Mouse (Mus musculus) C2C12 (cell line): ENCODE data around the gene Il20rb. TPM values are rescaled to one million over a fixed set of nuclear protein-coding genes. Genes with fewer than 3 reads are reported as not detected.

ENCODE experiments used
- H3K27me3 ChIP-seq: one replicate; pipeline ENCODE4 v1.6.1; 2011; ENCODE audit not compliant: control insufficient read depth, insufficient read depth, insufficient read length
- H3K36me3 ChIP-seq: one replicate; pipeline ENCODE4 v1.6.1; 2011; ENCODE audit not compliant: control insufficient read depth, insufficient read depth
- H3K4me3 ChIP-seq: one replicate; pipeline ENCODE4 v1.5.1; 2011; ENCODE audit warnings: mild to moderate bottlenecking, control low read depth; ENCODE audit not compliant: poor library complexity, insufficient read depth, severe bottlenecking
- H3K79me2 ChIP-seq: one replicate; pipeline ENCODE4 v1.6.1; 2011; ENCODE audit not compliant: control insufficient read depth, insufficient read depth
- H3K79me3 ChIP-seq: one replicate; pipeline ENCODE4 v1.6.1; 2011; ENCODE audit warnings: low read depth, control low read depth
- H3ac ChIP-seq: one replicate; pipeline ENCODE3; 2011; ENCODE audit warnings: low read depth; ENCODE audit not compliant: control insufficient read depth, insufficient read length
- CEBPB ChIP-seq: IDR thresholded peaks from one replicate; pipeline ENCODE4 v1.6.1; 2011; ENCODE audit warnings: low read depth, mild to moderate bottlenecking, control low read depth, moderate library complexity
- CTCF ChIP-seq: IDR thresholded peaks from one replicate; pipeline ENCODE4 v1.5.1; 2011; ENCODE audit not compliant: control insufficient read depth, insufficient read depth, insufficient read length
- FOSL1 ChIP-seq: IDR thresholded peaks from one replicate; pipeline ENCODE4 v1.8.0; 2011; ENCODE audit warnings: mild to moderate bottlenecking, low read length; ENCODE audit not compliant: poor library complexity, insufficient read depth, severe bottlenecking
- MAX ChIP-seq: IDR thresholded peaks from one replicate; pipeline ENCODE4 v1.6.1; 2011; ENCODE audit warnings: mild to moderate bottlenecking, control low read depth
- MYOD1 ChIP-seq: IDR thresholded peaks from one replicate; pipeline ENCODE4 v1.6.1; 2011; ENCODE audit warnings: low read depth; ENCODE audit not compliant: control insufficient read depth, insufficient read length
- MYOG ChIP-seq: IDR thresholded peaks from one replicate; pipeline ENCODE4 v1.6.1; 2011; ENCODE audit not compliant: control insufficient read depth, insufficient read length; ENCODE audit errors: extremely low read depth
- USF1 ChIP-seq: IDR thresholded peaks from one replicate; pipeline ENCODE4 v1.6.1; 2011; ENCODE audit warnings: low read depth, mild to moderate bottlenecking, control low read depth, moderate library complexity
- polyA plus RNA-seq: library from polyadenylated mRNA; unstranded; fragments of >200 nt; fragmentation: generic; extraction: Trizol; gene quantifications from one replicate; pipeline ENCODE4 v1.2.1, GENCODE M21; 2012; ENCODE audit warnings: missing spikeins

Il20rb gene
- polyA plus RNA-seq, 1 experiment = 0.35 TPM

DNA sequence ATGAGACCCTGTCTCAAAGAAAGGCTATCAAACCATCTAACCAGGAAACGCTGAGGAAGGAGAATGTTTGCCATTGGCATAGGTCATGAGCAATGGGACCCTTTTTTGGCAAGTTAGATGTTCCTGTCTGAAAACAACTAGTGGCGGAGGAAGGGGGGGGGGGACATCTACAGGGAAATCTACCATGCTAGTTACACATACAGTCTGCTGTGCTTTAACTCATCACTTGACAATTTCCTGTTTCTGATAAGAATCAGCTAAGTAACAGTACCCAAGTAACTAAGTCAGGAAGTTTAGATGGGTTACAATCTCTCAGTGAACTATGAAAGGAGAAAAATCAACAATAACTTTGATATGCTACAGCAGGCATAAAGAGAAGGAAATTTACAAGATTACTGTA is 35.4 kb upstream of the Il20rb start:
- Histone ChIP-seq H3K79me3 (peaks cover 64% of the 10 kb centered on the region), H3K79me2 (peaks cover 72% of the 10 kb centered on the region), H3K27me3 (no peaks in the 10 kb centered on the region), H3ac (no peak overlapping the region), H3K4me3 (no peak overlapping the region), H3K36me3 (no peaks in the 10 kb centered on the region)
- TF ChIP-seq FOSL1 (no peak), CEBPB (no peak)

DNA sequence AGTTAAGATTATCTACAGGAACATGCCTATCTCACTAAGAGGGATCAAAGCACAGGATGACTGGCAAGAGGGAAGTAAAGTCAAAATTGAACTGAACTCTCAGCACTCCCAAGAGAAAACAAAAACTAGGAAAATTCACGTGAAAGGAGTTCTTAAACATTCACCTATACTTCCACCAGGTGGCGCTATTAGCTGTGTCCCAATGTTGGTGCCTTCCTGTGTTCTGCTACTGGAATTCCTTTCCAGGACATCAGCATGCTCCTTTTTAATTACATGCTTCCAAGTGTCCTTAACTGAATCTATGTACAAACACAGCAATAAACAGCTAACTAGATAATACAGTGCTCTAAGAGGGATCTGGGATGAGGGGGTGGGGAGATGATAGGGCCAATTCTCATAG is 34.0 kb upstream of the Il20rb start:
- Histone ChIP-seq H3K36me3 (no peaks in the 10 kb centered on the region), H3K79me2 (peaks cover 70% of the 10 kb centered on the region), H3K79me3 (peaks cover 57% of the 10 kb centered on the region), H3ac (no peak overlapping the region), H3K4me3 (no peak overlapping the region), H3K27me3 (no peaks in the 10 kb centered on the region)
- TF ChIP-seq CTCF (peak; percentile 8), MYOD1 (no peak)

GRCm38 (mm10) chr9:100520012-100520411 is 33.4 kb upstream of the Il20rb start:
- no peak for TF ChIP-seq MYOD1
- H3K27me3 ChIP-seq = no peaks in the 10 kb centered on the region
- peaks cover 70% of the 10 kb centered on the region for H3K79me2 ChIP-seq
- H3ac ChIP-seq = no peak overlapping the region
- H3K4me3 ChIP-seq = no peak overlapping the region
- H3K36me3 ChIP-seq = no peaks in the 10 kb centered on the region
- H3K79me3 ChIP-seq = peaks cover 52% of the 10 kb centered on the region

DNA sequence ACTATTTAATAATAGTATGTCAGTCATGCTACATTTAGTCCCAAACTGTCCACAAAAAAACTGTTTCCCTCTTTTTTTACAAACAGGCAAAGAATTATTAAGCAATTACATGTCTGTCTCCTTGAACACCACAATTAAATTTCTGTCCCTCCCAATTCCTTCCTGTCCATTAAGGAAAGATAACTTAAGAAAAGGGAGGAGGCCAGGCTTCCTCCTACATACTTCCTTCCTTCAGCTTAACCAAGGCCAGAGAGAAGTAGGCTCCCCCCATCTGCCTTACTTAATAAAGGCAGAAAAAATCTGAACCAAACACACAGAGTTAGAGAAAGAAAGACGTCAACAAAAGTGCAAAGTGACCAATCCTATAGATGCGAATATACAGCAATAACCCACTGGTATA is 21.0 kb upstream of the Il20rb start:
- H3K36me3 ChIP-seq = peaks cover 4% of the 10 kb centered on the region
- H3ac ChIP-seq = no peak overlapping the region
- H3K79me2 ChIP-seq = peaks cover 83% of the 10 kb centered on the region
- TF ChIP-seq MYOD1 (no peak), CEBPB (no peak), MAX (no peak), USF1 (no peak), MYOG (no peak), CTCF (no peak), FOSL1 (no peak)
- H3K27me3 ChIP-seq = no peaks in the 10 kb centered on the region
- no peak overlapping the region for H3K4me3 ChIP-seq
- H3K79me3 ChIP-seq = peaks cover 45% of the 10 kb centered on the region

GRCm38 (mm10) chr9:100506652-100507051 is 20.1 kb upstream of the Il20rb start:
- Histone ChIP-seq H3K79me3 (peaks cover 39% of the 10 kb centered on the region), H3K4me3 (no peak overlapping the region), H3K79me2 (peaks cover 74% of the 10 kb centered on the region), H3K27me3 (no peaks in the 10 kb centered on the region), H3K36me3 (peaks cover 4% of the 10 kb centered on the region), H3ac (no peak overlapping the region)
- TF ChIP-seq MYOD1 = no peak
- TF ChIP-seq CTCF = no peak
- TF ChIP-seq MAX = no peak
- TF ChIP-seq MYOG = no peak
- TF ChIP-seq USF1 = no peak
- no peak for TF ChIP-seq FOSL1
- TF ChIP-seq CEBPB = no peak

- no peak overlapping the region for H3K4me3 ChIP-seq
- peaks cover 30% of the 10 kb centered on the region for H3K79me3 ChIP-seq
- H3K27me3 ChIP-seq = no peaks in the 10 kb centered on the region
- H3ac ChIP-seq = no peak overlapping the region
- peaks cover 4% of the 10 kb centered on the region for H3K36me3 ChIP-seq
- TF ChIP-seq CEBPB = no peak
- no peak for TF ChIP-seq FOSL1
- peaks cover 69% of the 10 kb centered on the region for H3K79me2 ChIP-seq
Measured at GRCm38 (mm10) chr9:100505498-100505897, 18.9 kb upstream of the Il20rb start.
